Mouse (Mus musculus): ENCODE results near the gene D17H6S53E. TPM values are rescaled to one million over a fixed set of nuclear protein-coding genes. Genes with fewer than 3 reads are reported as not detected.
A peak's percentile ranks its signal among the peaks of the same experiment; 100 is the strongest.

D17H6S53E gene
- polyA plus RNA-seq, 2 experiments: 5.7 to 6.4 TPM

- ATAC-seq (ENCODE audit: low FRiP score, low read depth) (no peak), DNase-seq (ENCODE audit: low spot score) (no peak)
- no peaks in the 10 kb centered on the region for H3K9me3 ChIP-seq (ENCODE audit: control insufficient read depth, low read length)
- no peak overlapping the region for H3K4me2 ChIP-seq (replicated peaks; ENCODE audit: low read depth, low read length, severe bottlenecking)
- peaks cover 25% of the 10 kb centered on the region for H3K36me3 ChIP-seq (ENCODE audit: control insufficient read depth, insufficient read depth, low read length)
- no peak overlapping the region for H3K4me3 ChIP-seq (replicated peaks; ENCODE audit: low read length)
- TF ChIP-seq POLR2A (IDR thresholded peaks at IDR 0.05; ENCODE audit: borderline replicate concordance, extremely low read depth, insufficient read depth, insufficient read length): no peak
- 48% methylated on average over 2 of the region's 2 CpGs for WGBS
- H3K27ac ChIP-seq (replicated peaks; ENCODE audit: low read depth, low read length): no peak overlapping the region
- no peaks in the 10 kb centered on the region for H3K27me3 ChIP-seq (ENCODE audit: control insufficient read depth, insufficient read depth, low read length)
- H3K9ac ChIP-seq (ENCODE audit: low read depth, low read length, severe bottlenecking): no peak overlapping the region
- H3K4me1 ChIP-seq (ENCODE audit: control insufficient read depth, insufficient read depth, low read length): peaks cover 9% of the 10 kb centered on the region
Observed at GRCm38 (mm10) chr17:35088151-35088550, 38.0 kb upstream of the D17H6S53E start.

GRCm38 (mm10) chr17:35088825-35089644, 37.1 kb upstream of the D17H6S53E start, which contains the start of gene Abhd16a:
TSS of gene Abhd16a (plus strand) at chr17:35089263.
- Histone ChIP-seq H3K9ac (ENCODE audit: low read depth, low read length, severe bottlenecking) (peak within 1 kb of the TSS; percentile 92), H3K9me3 (ENCODE audit: control insufficient read depth, low read length) (no peaks in the 10 kb centered on the region), H3K4me3 (replicated peaks; ENCODE audit: low read length) (peak within 1 kb of the TSS; percentile 69), H3K4me2 (replicated peaks; ENCODE audit: low read depth, low read length, severe bottlenecking) (peak within 1 kb of the TSS; percentile 64), H3K36me3 (ENCODE audit: control insufficient read depth, insufficient read depth, low read length) (peaks cover 33% of the 10 kb centered on the region), H3K27ac (replicated peaks; ENCODE audit: low read depth, low read length) (peak within 1 kb of the TSS; percentile 97), H3K27me3 (ENCODE audit: control insufficient read depth, insufficient read depth, low read length) (no peaks in the 10 kb centered on the region), H3K4me1 (ENCODE audit: control insufficient read depth, insufficient read depth, low read length) (peaks cover 9% of the 10 kb centered on the region)
- WGBS: 3% methylated on average over 62 of the region's 67 CpGs
- TF ChIP-seq POLR2A (IDR thresholded peaks at IDR 0.05; ENCODE audit: borderline replicate concordance, extremely low read depth, insufficient read depth, insufficient read length): no peak
- ATAC-seq (ENCODE audit: low FRiP score, low read depth) (peak; percentile 98), DNase-seq (ENCODE audit: low spot score) (peak; percentile 91)

GRCm38 (mm10) chr17:35090166-35090932, 35.8 kb upstream of the D17H6S53E start:
- H3K9me3 ChIP-seq (ENCODE audit: control insufficient read depth, low read length): no peaks in the 10 kb centered on the region
- H3K9ac ChIP-seq (ENCODE audit: low read depth, low read length, severe bottlenecking): peak overlapping the region; percentile 92
- H3K36me3 ChIP-seq (ENCODE audit: control insufficient read depth, insufficient read depth, low read length): peaks cover 46% of the 10 kb centered on the region
- H3K27ac ChIP-seq (replicated peaks; ENCODE audit: low read depth, low read length): peak overlapping the region; percentile 97; the same call in 1 of the 2 replicates
- H3K4me3 ChIP-seq (replicated peaks; ENCODE audit: low read length): peak overlapping the region; percentile 69
- H3K27me3 ChIP-seq (ENCODE audit: control insufficient read depth, insufficient read depth, low read length): no peaks in the 10 kb centered on the region
- H3K4me2 ChIP-seq (replicated peaks; ENCODE audit: low read depth, low read length, severe bottlenecking): peak overlapping the region; percentile 64
- ATAC-seq (ENCODE audit: low FRiP score, low read depth) (no peak), DNase-seq (ENCODE audit: low spot score) (no peak)
- 59% methylated on average over 8 of the region's 8 CpGs for WGBS
- TF ChIP-seq POLR2A (IDR thresholded peaks at IDR 0.05; ENCODE audit: borderline replicate concordance, extremely low read depth, insufficient read depth, insufficient read length): no peak
- peaks cover 9% of the 10 kb centered on the region for H3K4me1 ChIP-seq (ENCODE audit: control insufficient read depth, insufficient read depth, low read length)

- no peak overlapping the region for H3K4me2 ChIP-seq (replicated peaks; ENCODE audit: low read depth, low read length, severe bottlenecking)
- no peak overlapping the region for H3K27ac ChIP-seq (replicated peaks; ENCODE audit: low read depth, low read length)
- no peak overlapping the region for H3K9ac ChIP-seq (ENCODE audit: low read depth, low read length, severe bottlenecking)
- no peaks in the 10 kb centered on the region for H3K27me3 ChIP-seq (ENCODE audit: control insufficient read depth, insufficient read depth, low read length)
- H3K36me3 ChIP-seq (ENCODE audit: control insufficient read depth, insufficient read depth, low read length): peaks cover 67% of the 10 kb centered on the region
- 88% methylated on average over 14 of the region's 14 CpGs for WGBS
- ATAC-seq (ENCODE audit: low FRiP score, low read depth): no peak
- H3K4me3 ChIP-seq (replicated peaks; ENCODE audit: low read length): no peak overlapping the region
- DNase-seq (ENCODE audit: low spot score): no peak
- H3K9me3 ChIP-seq (ENCODE audit: control insufficient read depth, low read length): no peaks in the 10 kb centered on the region
- peaks cover 9% of the 10 kb centered on the region for H3K4me1 ChIP-seq (ENCODE audit: control insufficient read depth, insufficient read depth, low read length)
- TF ChIP-seq POLR2A (IDR thresholded peaks at IDR 0.05; ENCODE audit: borderline replicate concordance, extremely low read depth, insufficient read depth, insufficient read length): no peak
Observed at GRCm38 (mm10) chr17:35092403-35093198, 33.6 kb upstream of the D17H6S53E start.

All from limb, embryonic 14.5 days (tissue).